Mouse (Mus musculus): ENCODE data around the gene Nacc1.

GRCm38 (mm10) chr8:84654597-84654996 is 33.1 kb downstream of the Nacc1 start:
- no peak for TF ChIP-seq CTCF (IDR thresholded peaks at IDR 0.05; ENCODE audit: borderline replicate concordance, insufficient read depth, low read length)
- TF ChIP-seq POLR2A (IDR thresholded peaks at IDR 0.05; ENCODE audit: low read depth, low read length): no peak

Data from embryonic fibroblast, embryonic 13.5 days (primary cell).